Mouse (Mus musculus) lung, adult 2 months (tissue): ENCODE data around the gene Dock1.

Experiments
- CTCF ChIP-seq: fragments of 200-500 bp; IDR thresholded peaks from 2 replicates; pipeline ENCODE4 v1.5.1; 2011; ENCODE audit warnings: mild to moderate bottlenecking, low read length, control low read depth; ENCODE audit not compliant: insufficient read depth
- POLR2A ChIP-seq: fragments of 200-500 bp; IDR thresholded peaks from 2 replicates; pipeline ENCODE4 v1.6.1; 2011; ENCODE audit warnings: low read depth, mild to moderate bottlenecking, control low read depth, low read length, borderline replicate concordance; ENCODE audit errors: extremely low read depth

- TF ChIP-seq CTCF = no peak
- no peak for TF ChIP-seq POLR2A
Measured at GRCm38 (mm10) chr7:134757605-134758004, 87.2 kb downstream of the Dock1 start.
